Mouse (Mus musculus): ENCODE measurements around the gene Tmeff1. TPM values are rescaled to one million over a fixed set of nuclear protein-coding genes. Genes with fewer than 3 reads are reported as not detected.

The Tmeff1 gene
- polyA plus RNA-seq, 1 experiment: 107 TPM

Other genes starting within 250 kb of the Tmeff1 start
- 17.2 and 21.6 TPM in 2 replicates for gene Tex10, start 111.7 kb upstream of the Tmeff1 start, polyA plus RNA-seq (2012; rRNA removed)
- gene Msantd3, start 45.2 kb upstream of the Tmeff1 start, polyA plus RNA-seq (2012; rRNA removed): 24.8 and 26.8 TPM in 2 replicates
- gene Cavin4, start 78.3 kb downstream of the Tmeff1 start, polyA plus RNA-seq (2012; rRNA removed): 1.1 and 1.4 TPM in 2 replicates

All from frontal cortex, adult 2 months (tissue).